Mouse (Mus musculus): ENCODE measurements around the gene Ube2t. TPM values are rescaled to one million over a fixed set of nuclear protein-coding genes. Genes with fewer than 3 reads are reported as not detected.

Ube2t gene
- polyA plus RNA-seq, 1 experiment from 2014 or later: 28.4 TPM

DNA sequence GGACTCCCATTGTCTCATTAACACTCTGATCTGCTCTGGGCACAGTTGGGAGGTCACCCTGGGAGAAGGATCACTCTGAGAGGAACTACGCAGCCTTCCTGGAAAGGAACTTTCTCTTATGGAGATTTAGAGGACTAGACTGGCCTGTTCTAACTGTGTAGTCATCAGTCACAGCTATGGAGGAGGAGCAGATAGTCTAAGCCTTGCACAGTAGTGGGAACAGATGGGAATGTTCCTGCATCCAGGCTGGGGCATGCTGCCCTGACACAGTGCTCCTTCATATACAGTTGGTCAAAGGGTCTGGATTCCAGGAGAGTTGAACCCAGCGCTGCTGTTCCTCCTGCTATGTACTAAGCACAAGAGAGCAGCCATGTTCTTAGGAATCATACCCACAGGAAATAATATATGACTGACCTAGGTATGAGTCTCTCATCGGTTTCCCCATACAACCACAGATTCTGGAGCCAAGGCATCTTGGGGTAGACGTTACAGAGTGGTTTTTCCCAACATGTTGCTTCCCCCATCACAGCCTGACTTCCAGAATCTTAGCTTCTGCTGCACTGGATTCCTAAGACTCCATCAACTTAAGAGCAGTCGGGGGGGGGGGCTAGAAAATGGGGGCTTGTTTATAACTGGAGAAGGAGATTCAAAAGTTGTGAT, 58.0 kb downstream of the Ube2t start:
- Histone ChIP-seq H3K36me3 (ENCODE audit: control insufficient read depth, insufficient read depth, low read length) (no peaks in the 10 kb centered on the region), H3K4me1 (ENCODE audit: control insufficient read depth, insufficient read depth, low read length) (peaks cover 15% of the 10 kb centered on the region), H3K4me2 (ENCODE audit: low read depth, low read length) (no peak overlapping the region), H3K4me3 (ENCODE audit: low read length) (no peak overlapping the region), H3K27me3 (replicated peaks; ENCODE audit: control insufficient read depth, insufficient read depth, low read length) (no peaks in the 10 kb centered on the region), H3K9ac (ENCODE audit: low read depth, low read length) (no peak overlapping the region), H3K27ac (ENCODE audit: low read length) (peak overlapping the region; percentile 49), H3K9me3 (ENCODE audit: control insufficient read depth, low read length) (no peaks in the 10 kb centered on the region)
- ATAC-seq: no peak; the same call in 1 of the 2 replicates
- WGBS: 64% methylated on average over 5 of the region's 5 CpGs

DNA sequence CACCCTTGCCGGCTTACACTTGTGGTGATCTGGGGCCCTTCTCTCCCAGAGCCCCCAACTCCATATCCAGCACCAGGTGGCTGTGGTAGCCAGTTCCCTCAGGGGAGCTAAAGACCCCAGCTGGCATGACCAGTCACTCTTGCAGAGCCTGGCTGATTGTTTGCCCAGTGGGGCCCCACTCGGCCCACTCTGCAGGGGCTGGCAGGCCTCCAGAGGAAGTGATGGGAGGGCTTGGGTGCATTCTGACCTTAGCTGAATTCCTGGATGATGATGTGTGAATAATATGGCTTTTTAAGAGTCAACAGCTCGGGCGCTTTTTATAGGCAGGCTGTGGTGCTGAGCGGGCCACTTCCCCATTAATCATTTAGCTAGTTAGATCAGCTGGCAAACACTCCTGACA, 58.6 kb downstream of the Ube2t start:
- Histone ChIP-seq H3K9ac (ENCODE audit: low read depth, low read length) (no peak overlapping the region), H3K4me2 (ENCODE audit: low read depth, low read length) (0 out of 2 replicates have a peak overlapping the region, but pooled peaks have one; percentile 8), H3K27ac (ENCODE audit: low read length) (peak overlapping the region; percentile 33; the same call in 1 of the 2 replicates), H3K9me3 (ENCODE audit: control insufficient read depth, low read length) (no peaks in the 10 kb centered on the region), H3K27me3 (replicated peaks; ENCODE audit: control insufficient read depth, insufficient read depth, low read length) (no peaks in the 10 kb centered on the region), H3K4me3 (ENCODE audit: low read length) (no peak overlapping the region), H3K36me3 (ENCODE audit: control insufficient read depth, insufficient read depth, low read length) (no peaks in the 10 kb centered on the region), H3K4me1 (ENCODE audit: control insufficient read depth, insufficient read depth, low read length) (peaks cover 15% of the 10 kb centered on the region)
- peak; percentile 61; the same call in 1 of the 2 replicates for ATAC-seq
- WGBS: 5% methylated on average over 5 of the region's 5 CpGs

DNA sequence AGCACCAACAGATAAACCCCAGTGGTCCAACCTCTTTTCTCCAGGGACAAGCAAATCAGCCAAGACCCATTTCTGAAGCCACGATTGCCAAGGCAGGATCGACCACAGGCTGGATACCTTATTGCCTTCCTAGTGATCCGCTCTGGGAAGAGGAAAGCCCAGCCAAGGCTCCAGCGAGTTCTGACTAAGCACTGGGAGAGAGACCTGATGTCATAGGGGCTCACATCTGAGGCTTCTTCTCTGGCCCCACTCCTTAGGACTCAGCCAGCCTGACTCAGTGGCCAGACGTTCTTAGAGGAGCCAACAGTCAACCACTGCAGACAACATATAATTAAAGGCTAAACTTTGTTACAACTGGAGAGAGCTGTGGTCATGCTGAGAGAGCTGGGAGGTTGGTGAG, 59.6 kb downstream of the Ube2t start:
- Histone ChIP-seq H3K9ac (ENCODE audit: low read depth, low read length) (no peak overlapping the region), H3K27ac (ENCODE audit: low read length) (no peak overlapping the region), H3K27me3 (replicated peaks; ENCODE audit: control insufficient read depth, insufficient read depth, low read length) (no peaks in the 10 kb centered on the region), H3K36me3 (ENCODE audit: control insufficient read depth, insufficient read depth, low read length) (no peaks in the 10 kb centered on the region), H3K4me2 (ENCODE audit: low read depth, low read length) (no peak overlapping the region), H3K4me3 (ENCODE audit: low read length) (no peak overlapping the region), H3K9me3 (ENCODE audit: control insufficient read depth, low read length) (no peaks in the 10 kb centered on the region), H3K4me1 (ENCODE audit: control insufficient read depth, insufficient read depth, low read length) (peaks cover 15% of the 10 kb centered on the region)
- ATAC-seq: no peak
- 77% methylated on average over 5 of the region's 5 CpGs for WGBS

DNA sequence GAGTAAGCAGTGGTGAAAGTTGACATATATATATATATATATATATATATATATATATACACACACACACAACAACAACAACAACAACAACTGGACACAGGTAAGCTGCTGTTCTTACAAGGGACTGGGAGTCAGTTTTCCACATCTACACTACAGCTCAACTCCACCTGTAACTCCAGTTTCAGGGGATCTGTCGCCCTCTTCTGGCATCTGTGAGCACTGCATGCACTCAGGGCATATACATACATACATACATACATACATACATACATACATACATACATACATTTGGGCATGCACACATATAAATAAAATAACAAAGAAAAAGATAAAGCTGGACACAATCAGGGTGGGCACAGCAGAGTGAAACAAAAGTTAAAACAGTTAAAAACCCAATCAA, 61.2 kb downstream of the Ube2t start:
- H3K9me3 ChIP-seq (ENCODE audit: control insufficient read depth, low read length): 0 out of 2 replicates have a peak, but pooled peaks cover 4% of the 10 kb centered on the region
- no peak for ATAC-seq
- 77% methylated on average over 1 of the region's 1 CpGs for WGBS
- H3K36me3 ChIP-seq (ENCODE audit: control insufficient read depth, insufficient read depth, low read length): no peaks in the 10 kb centered on the region
- no peak overlapping the region for H3K9ac ChIP-seq (ENCODE audit: low read depth, low read length)
- no peaks in the 10 kb centered on the region for H3K27me3 ChIP-seq (replicated peaks; ENCODE audit: control insufficient read depth, insufficient read depth, low read length)
- no peak overlapping the region for H3K4me2 ChIP-seq (ENCODE audit: low read depth, low read length)
- no peak overlapping the region for H3K4me3 ChIP-seq (ENCODE audit: low read length)
- H3K4me1 ChIP-seq (ENCODE audit: control insufficient read depth, insufficient read depth, low read length): peaks cover 15% of the 10 kb centered on the region
- H3K27ac ChIP-seq (ENCODE audit: low read length): no peak overlapping the region

Other genes starting within 250 kb of the Ube2t start
- gene Ppp1r12b, start 6.6 kb upstream of the Ube2t start, polyA plus RNA-seq (2015; fragmentation: Nextera tagmentation; extraction: Ambion mirVana): 13.9 and 18.5 TPM in 2 replicates
- gene Lgr6, start 142.7 kb downstream of the Ube2t start, polyA plus RNA-seq (2015; fragmentation: Nextera tagmentation; extraction: Ambion mirVana): 0.43 and 0.44 TPM in 2 replicates
- 2.2 and 2.9 TPM in 2 replicates for gene Ptpn7, start 170.1 kb downstream of the Ube2t start, polyA plus RNA-seq (2015; fragmentation: Nextera tagmentation; extraction: Ambion mirVana)
- 21.4 and 56.5 TPM in 2 replicates for gene Arl8a, start 184.3 kb downstream of the Ube2t start, polyA plus RNA-seq (2015; fragmentation: Nextera tagmentation; extraction: Ambion mirVana)
- 0.71 and 0.77 TPM in 2 replicates for gene Gpr37l1, start 205.1 kb downstream of the Ube2t start, polyA plus RNA-seq (2015; fragmentation: Nextera tagmentation; extraction: Ambion mirVana)

Data from intestine, embryonic 16.5 days (tissue).